Mouse (Mus musculus) thymus, adult 18-20 months (tissue): ENCODE measurements around the gene Gm11444.

Experiments
- DNase-seq, 2 experiments: peaks; one replicate each; pipeline ENCODE4 v3.0.0; 2022; ENCODE audit warnings: mixed read lengths in 2 of 2

Gm11444 gene

DNA sequence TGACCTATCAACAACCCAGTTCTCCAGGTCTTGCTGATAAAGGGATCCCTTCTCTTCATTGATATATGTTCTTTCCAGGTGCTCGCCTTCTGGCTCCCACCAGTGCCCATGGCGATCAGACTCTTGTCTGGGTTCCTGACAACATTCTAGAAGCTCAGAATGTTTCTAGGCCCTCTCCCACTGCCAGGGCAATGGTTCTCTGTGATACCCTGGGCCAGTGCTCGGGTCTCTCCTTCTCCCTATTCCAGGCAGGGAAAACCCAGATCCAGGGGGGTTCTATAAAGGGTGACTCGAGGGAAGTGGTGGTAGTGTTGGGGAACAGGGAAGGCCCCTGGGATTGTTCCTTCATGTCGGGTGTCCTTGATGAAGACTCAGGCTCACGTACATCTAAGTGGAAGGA is at the start of gene Gm11444:
Gene Gm11444, minus strand, starts transcription at position 101 of the 400 bp plus-strand sequence.
- no peak for DNase-seq

DNA sequence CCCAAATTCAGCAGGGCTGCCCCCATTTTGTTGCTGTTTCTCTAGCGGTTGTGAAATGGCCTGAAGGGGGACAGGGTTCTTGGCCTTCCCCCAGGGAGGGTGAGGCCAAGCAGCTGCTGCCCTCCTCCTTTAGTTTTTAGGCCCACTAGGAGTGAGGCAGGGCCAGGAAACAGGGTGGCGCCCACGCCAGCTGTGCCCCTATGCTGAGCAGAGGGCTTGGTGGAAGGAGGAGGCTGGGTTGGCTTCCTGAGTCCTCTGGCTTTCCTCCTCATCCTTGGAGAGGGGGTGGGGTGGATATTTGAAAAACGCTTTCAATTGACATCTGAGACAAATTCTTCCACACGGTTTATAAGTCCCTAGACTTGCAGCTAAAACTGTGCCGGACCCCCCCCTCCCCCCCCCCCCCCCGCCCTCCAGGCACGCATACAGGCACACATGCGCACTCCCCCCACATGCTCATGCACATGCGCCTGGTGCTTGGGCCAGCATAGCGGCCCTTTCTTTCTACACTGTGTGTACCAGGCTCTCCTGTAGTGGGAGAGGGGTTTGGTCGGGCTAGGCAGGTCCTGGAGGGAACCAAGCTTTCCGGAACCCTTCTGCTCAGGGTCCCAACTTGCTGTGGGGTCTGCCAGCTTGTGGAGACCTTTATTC is 46.3 kb upstream of the Gm11444 start:
- no peak for DNase-seq

DNA sequence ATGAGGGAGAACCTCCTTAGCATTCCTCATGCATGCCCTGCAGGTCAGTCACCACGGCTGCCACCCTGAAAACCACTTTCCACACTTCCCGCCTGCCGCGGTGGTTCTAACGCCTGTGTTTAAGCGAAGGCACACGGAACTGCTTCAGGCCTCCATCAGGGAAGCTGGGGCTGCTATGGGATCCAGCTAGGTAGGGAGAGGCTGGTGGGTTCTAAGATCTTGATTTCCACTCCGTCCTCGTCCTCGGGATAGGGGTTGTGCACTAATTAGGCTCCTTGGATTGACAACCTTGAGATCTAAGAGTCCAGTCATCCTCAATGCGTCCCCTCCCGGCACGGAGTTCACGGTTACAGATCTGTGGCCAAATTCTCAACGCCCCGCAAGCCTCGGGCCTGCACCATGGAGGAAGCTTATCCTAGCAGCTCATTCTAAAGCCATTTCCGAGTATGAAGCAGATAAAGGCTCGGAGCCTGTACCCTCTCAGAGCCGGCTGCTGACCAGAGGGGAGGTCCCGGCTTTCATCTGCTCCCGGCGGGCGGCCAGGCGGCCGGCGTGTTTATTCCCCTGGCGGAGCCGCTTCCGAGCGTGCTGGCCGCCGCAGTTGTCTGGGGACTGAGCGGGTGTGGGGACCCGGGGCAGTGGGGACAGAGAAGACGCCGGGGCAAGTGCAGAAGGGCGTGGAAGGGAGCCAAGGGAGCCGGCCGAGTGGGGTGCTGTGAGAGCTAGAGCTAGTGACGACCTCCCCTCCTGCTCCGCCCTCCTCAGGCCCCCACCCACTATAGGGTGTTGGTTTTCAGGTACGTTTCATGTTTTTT is 44.8 kb upstream of the Gm11444 start:
- no peak for DNase-seq

DNA sequence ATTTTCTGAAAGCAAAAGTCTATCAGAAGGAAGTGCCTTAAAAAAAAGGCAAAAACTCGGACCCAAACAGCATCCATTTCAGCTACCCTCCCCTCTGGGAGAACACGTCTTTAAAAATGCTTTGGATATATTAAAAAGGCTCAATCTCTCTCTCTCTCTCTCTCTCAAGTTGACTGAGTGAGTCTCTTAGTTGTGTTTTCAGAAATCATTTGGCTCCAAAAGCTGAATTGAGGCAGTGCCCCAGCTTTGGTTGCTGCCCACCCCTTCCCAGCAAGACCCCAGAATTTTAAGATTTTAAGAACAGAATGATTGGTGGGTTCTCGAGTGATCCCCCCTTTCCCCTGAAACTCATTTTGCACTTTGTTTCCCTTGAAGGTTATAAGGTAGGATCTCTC is 44.0 kb upstream of the Gm11444 start:
- no peak for DNase-seq

DNA sequence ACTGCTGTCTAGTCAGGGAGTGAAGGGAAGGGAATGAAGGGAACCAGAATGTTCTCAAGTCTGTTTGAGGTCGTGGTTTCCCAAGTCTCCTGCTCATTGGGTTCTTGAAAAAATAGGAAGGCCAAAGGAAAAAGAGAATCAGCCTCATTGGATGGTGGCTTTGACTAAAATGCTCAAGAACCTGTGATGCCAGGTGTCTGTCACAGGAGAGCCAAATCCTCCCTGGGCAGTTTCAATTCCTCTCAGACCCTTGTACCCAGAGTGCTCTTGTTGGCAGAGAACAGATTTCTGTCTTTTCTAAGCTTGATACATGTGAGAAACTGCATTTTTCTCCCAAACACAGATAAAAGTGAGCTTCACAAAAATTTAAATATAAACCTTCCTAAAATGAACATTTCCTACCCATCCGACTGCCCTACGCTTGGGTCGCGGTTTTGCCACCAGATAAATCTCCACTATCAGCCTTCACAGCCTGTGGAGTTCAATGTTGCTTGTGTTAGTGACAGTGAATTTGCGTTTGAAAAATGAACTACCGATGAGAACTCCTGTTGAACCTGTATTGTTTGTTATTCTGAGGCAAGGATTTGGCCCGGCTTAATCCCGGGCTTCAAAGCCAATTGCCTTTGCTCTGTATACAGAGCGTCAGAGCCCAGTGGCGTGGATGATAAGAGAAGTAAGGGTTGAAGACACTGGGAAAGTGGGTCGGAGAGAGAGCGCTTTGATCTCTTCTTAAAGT is 43.4 kb upstream of the Gm11444 start:
- no peak for DNase-seq

DNA sequence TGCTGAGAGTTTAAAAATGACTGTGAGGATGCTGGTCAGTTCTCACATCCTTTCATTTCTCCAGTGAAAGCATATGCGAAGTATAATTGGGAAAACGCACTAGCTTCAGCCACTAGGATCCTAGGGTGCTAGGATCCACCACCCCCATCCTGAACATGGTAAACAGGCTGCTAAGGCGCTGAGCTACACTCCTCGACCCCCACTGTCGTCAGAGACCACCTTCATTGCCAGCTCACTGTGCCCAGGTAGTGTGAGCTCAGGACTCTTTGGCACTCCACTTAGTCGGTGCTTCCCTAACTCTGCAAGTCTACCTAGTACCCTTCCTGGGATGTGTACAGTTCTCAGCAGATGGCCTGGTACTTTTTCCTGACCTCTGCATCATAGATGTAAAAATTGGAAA is 42.6 kb upstream of the Gm11444 start:
- DNase-seq: no peak

DNA sequence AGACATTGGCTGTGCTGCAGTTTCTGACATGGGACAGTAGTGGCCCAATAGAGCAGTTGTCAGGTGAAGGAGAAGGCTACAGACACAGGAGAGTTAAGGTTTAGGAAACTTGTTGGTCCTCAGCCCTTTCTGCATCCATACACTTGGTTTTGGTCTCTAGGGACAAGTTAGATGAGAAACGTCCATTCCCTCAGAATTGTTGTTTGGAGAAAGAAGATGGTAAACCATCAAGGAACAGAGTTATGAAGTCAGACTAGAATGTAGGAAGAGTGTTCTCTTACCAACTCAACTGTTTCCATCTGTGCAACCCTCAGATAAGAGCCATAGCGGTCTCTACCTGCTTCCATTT is 41.5 kb upstream of the Gm11444 start:
- no peak for DNase-seq

DNA sequence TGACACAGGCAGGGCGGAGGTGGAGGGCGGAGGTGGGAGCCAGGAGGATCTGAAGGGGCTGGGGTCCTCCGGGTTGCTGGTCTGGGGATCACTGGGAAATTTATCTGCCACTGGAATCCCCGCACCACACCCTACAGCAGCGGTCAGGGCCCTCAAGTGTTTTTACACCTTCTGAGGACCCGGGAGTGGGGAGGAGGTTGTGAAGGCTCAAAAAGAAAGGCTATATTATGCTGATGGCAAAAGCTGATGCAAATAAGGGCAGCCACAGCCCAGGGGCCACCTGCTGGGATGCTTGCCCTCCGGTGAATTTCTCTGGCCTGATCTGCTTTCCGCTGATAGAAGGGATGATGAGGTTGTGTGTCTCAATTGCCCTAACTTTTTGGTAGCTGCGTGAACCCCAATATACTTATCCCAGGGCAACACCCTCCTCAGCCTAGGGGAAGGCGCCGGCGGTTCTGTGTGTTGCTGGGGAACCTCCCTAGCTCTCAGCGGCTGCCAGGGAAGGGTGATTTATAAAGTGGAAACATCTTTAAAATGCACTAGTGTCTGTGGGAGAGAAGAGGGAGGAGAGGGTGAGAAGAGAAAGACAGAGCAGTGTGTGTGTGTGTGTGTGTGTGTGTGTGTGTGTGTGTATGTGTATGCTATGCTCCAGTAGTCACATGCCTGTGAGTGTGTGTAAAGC is 41.0 kb upstream of the Gm11444 start:
- no peak for DNase-seq

DNA sequence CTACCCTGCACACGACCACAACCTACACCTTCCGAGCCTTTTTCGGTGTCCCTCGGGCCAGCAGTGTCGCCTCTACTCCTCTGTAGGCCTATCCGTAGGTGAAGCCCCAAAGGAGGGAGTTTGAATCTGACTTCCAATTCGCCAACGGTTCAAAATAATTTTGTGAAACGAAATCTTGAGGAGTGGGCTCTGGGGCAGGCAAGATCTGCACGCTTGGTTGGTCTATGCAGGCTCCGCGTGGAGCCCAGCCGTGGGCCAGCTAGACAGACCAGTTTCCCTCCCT is 40.4 kb upstream of the Gm11444 start:
- DNase-seq: no peak

DNA sequence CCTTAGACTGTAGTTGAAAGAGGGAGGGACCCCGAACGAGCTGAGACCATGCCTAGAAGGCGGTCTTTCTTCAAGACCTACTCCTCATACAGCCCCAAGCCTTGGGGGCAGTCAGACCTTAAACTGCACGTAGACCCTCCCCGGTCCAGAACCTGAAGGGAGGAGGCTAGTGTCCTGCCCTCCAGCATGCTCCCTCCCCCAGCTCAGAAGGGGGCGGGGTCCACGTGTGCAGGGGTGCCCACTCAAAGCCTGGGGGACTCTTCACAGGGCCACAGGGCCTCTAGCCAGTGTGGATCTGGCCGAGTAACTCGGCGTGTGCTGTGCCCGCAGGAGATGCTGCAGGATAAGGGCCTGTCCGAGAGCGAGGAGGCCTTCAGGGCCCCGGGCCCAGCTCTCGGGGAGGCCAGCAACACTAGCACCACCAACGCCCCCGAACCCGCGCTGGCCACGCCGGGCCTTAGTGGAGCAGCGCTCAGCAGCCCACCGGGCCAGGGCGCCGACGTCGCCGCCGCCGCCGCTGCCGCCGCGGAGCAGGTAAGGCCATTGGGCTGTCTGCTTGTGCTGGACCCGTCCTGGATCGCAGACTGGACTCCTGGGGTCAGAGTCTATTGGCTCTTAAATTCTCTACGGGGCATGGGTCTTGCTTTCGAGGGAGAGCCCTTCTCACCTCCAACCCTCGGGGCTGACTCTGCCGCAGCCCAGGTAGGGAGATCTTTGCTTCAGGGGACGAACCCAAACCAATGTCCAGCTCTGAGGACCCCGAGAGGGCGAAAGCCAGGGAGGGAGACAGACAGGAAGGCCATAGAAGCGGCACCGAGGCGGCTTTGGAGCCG is 39.8 kb upstream of the Gm11444 start:
- DNase-seq: no peak

DNA sequence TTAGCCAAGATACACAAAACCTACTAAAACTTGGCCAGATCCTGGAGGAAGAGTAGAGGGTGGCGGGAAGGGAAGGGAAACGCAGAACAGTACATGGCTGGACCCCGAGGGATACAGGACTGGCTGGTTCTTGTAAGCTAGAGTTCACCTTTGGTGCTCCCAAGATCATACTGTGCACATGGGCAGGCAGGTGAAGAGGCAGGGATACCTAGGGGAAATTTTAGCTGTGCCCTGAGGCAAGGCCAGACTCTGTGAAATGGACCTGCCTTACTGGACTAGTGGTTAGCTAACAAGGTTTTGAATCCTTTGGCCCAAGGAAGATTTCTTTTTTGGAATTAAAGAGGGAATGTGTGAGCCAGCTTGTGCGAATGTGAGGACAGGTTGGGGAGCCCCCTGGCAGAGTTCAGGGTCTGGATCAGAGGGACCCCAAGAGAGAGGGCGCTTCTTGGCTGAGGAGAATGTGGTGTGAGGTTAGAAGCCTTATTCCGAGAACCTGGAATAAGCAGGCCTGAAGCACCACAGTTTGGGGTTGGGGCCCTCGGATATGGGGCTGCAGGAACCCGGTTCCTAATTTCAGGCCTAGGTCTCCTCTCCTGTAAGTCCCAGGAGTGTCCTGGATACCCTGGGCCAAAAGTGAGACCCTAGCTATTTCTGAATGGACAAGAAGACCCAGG is 39.1 kb upstream of the Gm11444 start:
- no peak for DNase-seq

DNA sequence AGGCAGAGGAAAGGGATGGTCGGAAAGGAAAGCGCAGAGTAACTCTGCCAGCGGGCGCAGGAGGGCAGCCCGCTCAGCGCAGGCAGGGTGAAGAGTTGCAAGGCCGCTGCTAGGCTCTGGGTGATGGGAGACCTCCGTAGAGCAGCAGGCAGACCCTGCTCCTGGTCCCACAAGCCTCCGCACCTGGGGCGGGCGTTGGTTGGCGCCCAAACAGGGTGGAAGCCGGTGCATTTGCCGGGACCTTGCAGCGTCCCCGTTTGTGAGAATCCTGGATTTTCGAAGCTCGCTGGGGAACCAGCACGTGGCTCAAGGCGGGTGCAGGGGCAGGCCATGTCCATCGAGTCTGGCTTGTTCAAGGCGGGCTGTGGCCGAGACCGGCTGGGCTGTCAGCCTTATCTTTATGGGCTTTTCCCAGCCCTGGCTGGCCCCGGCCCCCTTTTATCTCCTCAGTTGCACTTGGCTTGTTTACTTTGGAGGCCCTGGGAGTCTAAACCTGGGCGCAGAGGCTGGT is 38.4 kb upstream of the Gm11444 start:
- no peak for DNase-seq

DNA sequence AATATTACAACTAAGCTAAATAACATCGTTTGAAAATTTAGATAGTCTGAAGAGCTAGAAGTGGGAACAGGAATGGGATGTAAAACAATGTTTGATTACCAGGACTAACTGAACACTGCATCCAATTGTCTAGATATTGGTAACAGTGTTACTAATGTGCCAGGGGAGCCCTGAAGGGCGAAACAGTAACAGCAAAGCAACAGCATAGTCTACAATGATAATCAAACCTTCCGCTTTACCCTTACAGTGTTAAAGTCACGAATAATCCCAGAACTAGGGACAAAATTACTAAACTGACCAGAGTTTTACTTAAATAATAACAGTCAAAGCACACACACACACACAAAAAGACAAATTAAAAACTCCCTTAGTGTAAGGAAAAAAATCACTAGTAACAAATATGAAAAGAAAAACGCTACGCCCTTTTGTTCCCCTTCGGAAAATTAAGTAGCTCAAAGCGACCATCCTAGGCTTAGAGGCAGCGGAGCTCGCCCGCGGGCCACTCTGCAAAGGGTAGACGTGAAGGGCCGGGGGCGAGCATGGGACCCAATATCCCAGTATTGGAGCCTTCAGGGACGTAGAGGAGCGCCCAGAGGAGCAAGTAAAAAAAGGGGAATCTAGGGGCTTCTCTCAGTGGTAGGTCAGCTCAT is 37.8 kb upstream of the Gm11444 start:
- DNase-seq: no peak

DNA sequence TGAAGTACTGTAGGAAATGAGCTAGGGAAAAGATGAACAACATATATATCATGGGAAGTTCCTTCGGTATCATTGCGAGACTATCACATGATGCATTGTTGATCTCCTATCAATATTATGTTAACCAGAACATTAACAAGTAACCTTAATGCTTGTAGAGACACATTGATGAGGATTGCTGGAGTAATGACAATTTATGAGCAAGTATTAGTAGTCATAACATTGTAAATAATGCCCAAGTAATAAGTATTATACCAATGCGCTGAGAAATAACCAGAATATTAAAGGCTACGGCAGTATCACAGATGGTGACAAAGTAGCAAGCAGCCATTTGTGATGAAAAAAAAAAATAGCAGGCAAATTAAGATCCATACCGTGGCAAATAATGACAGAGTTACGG is 37.1 kb upstream of the Gm11444 start:
- DNase-seq: no peak

DNA sequence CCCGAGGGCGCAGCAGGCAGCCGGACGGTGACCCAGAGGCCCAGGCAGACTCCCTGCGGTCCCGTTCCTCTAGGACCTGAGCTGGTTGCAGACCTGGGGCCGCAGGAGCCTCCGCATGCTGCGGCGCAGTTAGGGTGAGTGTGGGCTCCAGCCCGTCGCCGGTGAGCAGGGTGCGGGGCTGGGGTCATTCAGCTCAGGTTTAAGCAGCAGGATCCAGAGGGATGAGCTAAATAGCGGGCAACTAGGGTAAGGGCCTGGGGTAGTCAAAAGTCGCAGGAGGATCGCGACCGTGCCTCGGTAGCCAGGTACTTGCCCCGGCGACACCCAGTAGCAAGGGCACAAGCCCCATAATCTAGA is 36.3 kb upstream of the Gm11444 start:
- DNase-seq: no peak

DNA sequence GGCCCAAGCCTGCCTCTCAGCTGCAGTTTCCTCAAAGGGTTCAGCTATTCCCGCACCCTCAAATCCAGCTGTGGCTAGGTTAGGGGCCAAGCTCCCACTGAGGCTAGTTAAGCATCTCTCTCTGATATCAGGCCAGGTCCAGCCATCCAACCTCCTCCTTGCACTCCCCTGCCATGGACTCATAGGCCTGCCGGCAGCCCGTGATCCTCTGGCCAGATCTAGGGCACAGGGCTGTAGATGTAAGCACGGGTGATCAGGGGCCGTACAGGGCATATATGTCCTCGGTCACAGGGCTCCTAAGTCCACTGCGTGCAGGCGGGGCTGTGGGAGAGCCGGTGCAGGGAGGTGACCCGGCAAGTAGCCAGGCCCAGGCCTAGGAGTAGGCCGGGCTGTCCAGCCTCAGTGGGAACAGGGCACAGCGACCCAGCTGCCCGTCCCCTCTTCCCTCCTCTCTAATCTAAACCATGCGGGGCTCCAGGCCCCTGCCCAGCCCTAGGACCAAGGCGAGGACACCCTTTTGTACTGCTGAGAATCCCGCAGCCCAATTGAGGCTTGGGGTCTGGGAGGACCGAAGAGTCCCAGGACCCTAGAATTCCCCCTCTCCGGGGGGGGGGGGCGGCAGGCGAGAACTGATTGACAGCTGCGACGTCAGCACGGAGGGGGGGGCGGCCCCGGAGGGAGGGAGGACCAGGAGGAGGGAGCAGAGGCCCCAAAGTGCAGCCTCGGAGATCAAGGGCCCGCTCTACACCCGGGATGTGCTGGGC is 35.7 kb upstream of the Gm11444 start, which contains the start of gene Tbx4:
Gene Tbx4, plus strand, starts transcription at position 758 of the 764 bp plus-strand sequence.
- DNase-seq: no peak

DNA sequence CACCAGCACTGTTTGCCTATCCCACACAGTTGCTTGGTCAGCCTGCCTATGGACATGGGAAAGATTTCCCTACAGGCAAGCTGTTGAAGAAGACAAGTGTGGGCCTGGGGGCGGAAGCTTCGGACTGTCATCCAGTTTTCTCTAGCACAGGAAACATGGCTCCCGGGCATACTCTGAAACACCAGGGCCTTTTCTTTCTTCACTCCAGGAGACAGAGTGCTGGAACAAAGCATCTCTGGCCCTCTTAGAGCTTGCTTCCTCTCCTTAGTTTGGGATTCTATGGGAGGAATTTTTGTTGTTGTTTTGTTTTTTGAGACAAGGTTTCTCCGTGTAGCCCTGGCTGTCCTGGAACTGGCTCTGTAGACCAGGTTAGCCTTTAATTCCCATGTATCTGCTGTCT is 34.4 kb upstream of the Gm11444 start:
- DNase-seq: no peak

DNA sequence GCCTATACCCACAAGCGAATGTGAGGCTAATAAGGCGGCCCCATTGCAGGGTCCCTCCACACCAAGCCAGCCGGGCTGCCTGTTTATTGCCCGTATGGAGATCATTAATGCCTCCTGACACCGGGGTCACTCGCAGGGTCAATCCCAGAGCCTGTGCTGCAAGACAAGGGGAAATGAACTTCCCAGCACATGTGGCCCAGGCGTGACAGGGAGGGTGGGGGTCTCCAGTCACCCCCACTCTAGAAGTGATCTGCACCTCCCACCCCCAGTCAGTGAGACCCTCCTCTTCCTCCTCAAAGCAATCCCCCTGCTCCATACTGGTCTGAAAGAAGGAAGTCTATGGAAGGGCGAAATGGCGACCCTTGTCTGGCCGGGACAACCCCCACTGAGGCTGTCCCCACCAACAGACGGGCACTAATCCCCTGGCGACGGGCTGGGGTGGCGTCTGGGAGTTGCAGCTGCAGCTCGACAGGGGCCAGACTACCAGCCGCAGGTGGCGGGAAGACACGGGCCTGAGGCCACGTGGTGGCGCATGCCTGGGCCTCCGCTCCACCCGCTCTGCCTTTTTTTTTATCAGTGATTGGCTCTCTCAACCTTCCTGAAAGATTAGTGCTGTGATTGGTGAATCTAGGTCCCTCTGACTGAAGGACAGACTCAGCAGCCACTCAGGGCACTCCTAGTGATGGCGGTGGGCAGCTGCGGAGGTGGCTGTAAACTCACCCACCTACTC is 26.1 kb upstream of the Gm11444 start:
- DNase-seq: no peak

DNA sequence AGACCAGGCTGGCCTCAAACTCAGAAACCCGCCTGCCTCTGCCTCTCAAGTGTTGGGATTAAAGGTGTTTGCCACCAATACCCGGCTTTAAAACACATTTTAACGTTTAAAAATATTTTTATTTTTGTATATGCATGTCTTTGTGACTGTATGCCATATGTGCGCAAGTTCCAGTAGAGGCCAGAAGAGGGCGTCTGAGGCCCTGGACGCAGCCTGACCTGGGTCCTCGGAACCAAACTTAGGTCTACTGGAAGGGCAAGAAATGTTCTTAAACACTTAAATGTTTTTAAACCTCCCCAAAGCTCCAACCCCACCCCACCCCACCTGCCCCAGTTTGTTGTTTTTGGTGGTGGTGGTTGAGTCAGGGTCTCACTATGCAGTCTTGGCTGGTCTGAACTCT is 14.2 kb upstream of the Gm11444 start:
- DNase-seq: no peak
